Mouse (Mus musculus): ENCODE measurements around the gene 5730522E02Rik. TPM values are rescaled to one million over a fixed set of nuclear protein-coding genes. Genes with fewer than 3 reads are reported as not detected.

5730522E02Rik gene
- polyA plus RNA-seq, 1 experiment from 2014 or later = 7.3 TPM

GRCm38 (mm10) chr11:25838451-25838850 is 372.1 kb downstream of the 5730522E02Rik start:
- H3K36me3 ChIP-seq = no peaks in the 10 kb centered on the region
- DNase-seq (ENCODE audit: low spot score) = no peak
- no peaks in the 10 kb centered on the region for H3K4me1 ChIP-seq (replicated peaks)
- H3K27me3 ChIP-seq (ENCODE audit: insufficient read depth, poor library complexity, severe bottlenecking) = no peaks in the 10 kb centered on the region
- H3K27ac ChIP-seq = no peak overlapping the region
- WGBS = 86% methylated on average over 1 of the region's 1 CpGs
- no peaks in the 10 kb centered on the region for H3K9me3 ChIP-seq
- no peak overlapping the region for H3K4me3 ChIP-seq

DNA sequence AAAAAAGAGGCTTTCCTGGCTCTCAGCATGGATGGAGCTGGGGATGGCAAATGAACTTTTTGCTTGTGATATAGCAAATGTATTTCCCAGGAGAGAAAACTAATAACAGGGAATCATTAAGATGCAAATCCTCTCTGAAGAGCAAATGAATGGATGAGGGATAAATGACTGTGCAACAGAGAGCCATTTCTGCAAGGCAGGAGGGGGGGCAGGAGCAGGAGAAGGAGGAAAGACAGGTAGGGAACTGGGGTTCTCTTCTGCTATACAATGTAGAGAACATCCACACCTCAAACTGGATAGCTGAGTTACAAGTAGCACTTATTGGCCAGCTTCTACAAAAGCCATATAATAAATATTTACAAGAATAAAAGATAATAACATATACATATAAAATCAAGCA is 390.8 kb downstream of the 5730522E02Rik start:
- no peak for DNase-seq (ENCODE audit: low spot score)
- H3K4me3 ChIP-seq = no peak overlapping the region
- no peaks in the 10 kb centered on the region for H3K4me1 ChIP-seq (replicated peaks)
- no peaks in the 10 kb centered on the region for H3K27me3 ChIP-seq (ENCODE audit: insufficient read depth, poor library complexity, severe bottlenecking)
- H3K36me3 ChIP-seq = no peaks in the 10 kb centered on the region
- H3K27ac ChIP-seq = no peak overlapping the region
- H3K9me3 ChIP-seq = peaks cover 14% of the 10 kb centered on the region; the same call in 1 of the 2 replicates

GRCm38 (mm10) chr11:25813446-25813845 is 397.1 kb downstream of the 5730522E02Rik start:
- Histone ChIP-seq H3K4me1 (replicated peaks) (no peaks in the 10 kb centered on the region), H3K36me3 (no peaks in the 10 kb centered on the region), H3K9me3 (no peaks in the 10 kb centered on the region), H3K27me3 (ENCODE audit: insufficient read depth, poor library complexity, severe bottlenecking) (no peaks in the 10 kb centered on the region), H3K4me3 (no peak overlapping the region), H3K27ac (no peak overlapping the region)
- 62% methylated on average over 2 of the region's 2 CpGs for WGBS
- no peak for DNase-seq (ENCODE audit: low spot score)

- no peak overlapping the region for H3K27ac ChIP-seq
- H3K4me3 ChIP-seq = no peak overlapping the region
- H3K27me3 ChIP-seq (ENCODE audit: insufficient read depth, poor library complexity, severe bottlenecking) = no peaks in the 10 kb centered on the region
- 94% methylated on average over 1 of the region's 1 CpGs for WGBS
- H3K9me3 ChIP-seq = no peaks in the 10 kb centered on the region
- no peaks in the 10 kb centered on the region for H3K4me1 ChIP-seq (replicated peaks)
- no peaks in the 10 kb centered on the region for H3K36me3 ChIP-seq
- DNase-seq (ENCODE audit: low spot score) = no peak
These were observed 422.9 kb downstream of the 5730522E02Rik start for GRCm38 (mm10) chr11:25787691-25788090.

DNA sequence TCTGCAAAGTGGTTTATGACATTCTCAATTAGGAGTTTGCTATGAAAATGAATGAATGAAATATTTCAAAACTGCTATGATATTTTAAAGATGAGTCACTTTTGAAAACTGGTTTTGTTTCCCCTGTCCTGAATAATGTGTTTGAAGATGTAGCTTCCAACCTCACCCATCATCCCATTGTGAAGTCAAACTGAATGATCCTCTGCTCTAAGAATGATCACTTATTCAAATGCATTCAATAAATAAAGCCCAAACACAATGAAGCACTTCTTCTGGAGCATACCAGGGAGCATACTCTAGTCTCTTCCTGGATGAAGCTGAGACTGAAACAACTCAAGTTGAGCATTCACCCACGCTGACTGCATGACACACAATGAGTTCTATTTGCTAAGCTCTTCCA is 438.3 kb downstream of the 5730522E02Rik start:
- DNase-seq (ENCODE audit: low spot score) = no peak
- peaks cover 14% of the 10 kb centered on the region for H3K4me1 ChIP-seq (replicated peaks)
- H3K9me3 ChIP-seq = no peaks in the 10 kb centered on the region
- H3K36me3 ChIP-seq = no peaks in the 10 kb centered on the region
- WGBS = 77% methylated on average over 1 of the region's 1 CpGs
- no peak overlapping the region for H3K27ac ChIP-seq
- H3K27me3 ChIP-seq (ENCODE audit: insufficient read depth, poor library complexity, severe bottlenecking) = no peaks in the 10 kb centered on the region
- H3K4me3 ChIP-seq = no peak overlapping the region

DNA sequence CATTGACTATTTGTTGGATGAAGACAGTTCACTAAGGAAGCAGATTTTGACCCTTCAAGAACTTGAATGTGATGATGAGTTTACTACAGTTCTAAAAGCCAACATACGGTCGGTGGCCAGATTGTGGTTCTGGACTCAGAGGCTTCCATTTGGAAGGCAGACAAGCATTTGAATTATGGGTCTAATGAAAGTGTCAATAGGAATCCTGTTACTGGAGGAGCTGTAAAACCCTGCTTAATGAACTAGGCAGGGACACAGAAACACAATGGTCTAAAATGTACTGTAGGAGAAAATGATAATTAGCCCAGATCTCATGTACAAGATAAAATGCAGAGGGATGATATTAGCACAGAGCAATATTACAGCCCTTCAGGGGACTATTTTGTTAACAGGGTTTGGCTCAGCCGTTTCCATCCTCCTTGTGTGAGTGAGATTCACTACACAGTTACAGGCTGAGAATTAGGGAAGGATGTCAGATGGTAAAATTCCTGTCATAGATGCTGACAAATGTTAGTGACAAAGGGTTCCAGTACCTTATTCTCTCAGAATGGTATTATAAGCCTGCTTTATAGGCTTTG is 439.5 kb downstream of the 5730522E02Rik start:
- 86% methylated on average over 3 of the region's 3 CpGs for WGBS
- no peak for DNase-seq (ENCODE audit: low spot score)

DNA sequence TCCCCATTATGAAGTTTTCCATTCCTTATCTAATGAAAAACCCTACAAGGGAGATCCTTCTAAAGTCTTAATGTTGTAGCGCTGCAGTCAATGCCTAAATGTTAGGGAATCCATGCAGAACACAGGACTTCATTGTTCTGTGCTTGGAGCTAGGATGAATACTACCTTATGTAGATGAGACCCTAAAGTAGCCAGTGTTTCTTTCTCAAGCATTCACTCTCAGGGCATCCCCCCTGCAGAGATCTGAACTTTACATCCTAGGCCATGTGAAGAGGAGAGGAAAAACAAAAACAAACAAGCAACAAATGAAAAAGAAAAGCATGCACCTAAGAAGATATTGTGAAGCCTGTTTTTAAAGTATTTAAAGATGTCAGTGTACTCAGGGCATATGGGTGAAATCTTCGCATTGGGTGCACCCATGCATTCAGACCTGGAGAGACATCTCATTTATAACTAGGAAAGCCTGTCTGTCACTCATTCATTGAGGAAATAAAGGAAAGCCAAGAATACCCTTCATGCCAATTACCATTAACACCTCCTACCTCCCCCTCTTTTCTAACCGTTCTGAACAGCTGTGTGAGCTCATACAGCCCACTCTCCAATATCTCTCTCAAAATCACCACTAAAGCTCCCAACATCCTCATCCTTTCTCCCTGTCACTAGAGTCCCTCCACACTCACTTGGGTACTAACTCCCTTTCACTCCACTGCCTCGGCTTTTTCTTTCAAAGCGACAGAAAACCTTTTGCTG is 442.8 kb downstream of the 5730522E02Rik start:
- no peaks in the 10 kb centered on the region for H3K36me3 ChIP-seq
- peaks cover 20% of the 10 kb centered on the region for H3K4me1 ChIP-seq (replicated peaks)
- H3K4me3 ChIP-seq = no peak overlapping the region
- WGBS = 22% methylated on average over 5 of the region's 5 CpGs
- peak; percentile 7 for DNase-seq (ENCODE audit: low spot score)
- H3K27me3 ChIP-seq (ENCODE audit: insufficient read depth, poor library complexity, severe bottlenecking) = no peaks in the 10 kb centered on the region
- H3K9me3 ChIP-seq = no peaks in the 10 kb centered on the region
- no peak overlapping the region for H3K27ac ChIP-seq

More for the DNA sequence above, 439.5 kb downstream of the 5730522E02Rik start:
- H3K27me3 ChIP-seq (ENCODE audit: insufficient read depth, poor library complexity, severe bottlenecking) = no peaks in the 10 kb centered on the region
- H3K4me1 ChIP-seq (replicated peaks) = peaks cover 20% of the 10 kb centered on the region
- H3K27ac ChIP-seq = no peak overlapping the region
- H3K4me3 ChIP-seq = no peak overlapping the region
- no peaks in the 10 kb centered on the region for H3K9me3 ChIP-seq
- no peaks in the 10 kb centered on the region for H3K36me3 ChIP-seq

GRCm38 (mm10) chr11:25753156-25753899 is 457.2 kb downstream of the 5730522E02Rik start:
- H3K27me3 ChIP-seq (ENCODE audit: insufficient read depth, poor library complexity, severe bottlenecking) = no peaks in the 10 kb centered on the region
- H3K36me3 ChIP-seq = no peaks in the 10 kb centered on the region
- no peak overlapping the region for H3K27ac ChIP-seq
- 81% methylated on average over 7 of the region's 7 CpGs for WGBS
- H3K9me3 ChIP-seq = no peaks in the 10 kb centered on the region
- no peaks in the 10 kb centered on the region for H3K4me1 ChIP-seq (replicated peaks)
- no peak overlapping the region for H3K4me3 ChIP-seq
- DNase-seq (ENCODE audit: low spot score) = no peak

- WGBS = 99% methylated on average over 3 of the region's 3 CpGs
- H3K36me3 ChIP-seq = no peaks in the 10 kb centered on the region
- H3K27ac ChIP-seq = no peak overlapping the region
- H3K4me1 ChIP-seq (replicated peaks) = peaks cover 3% of the 10 kb centered on the region
- no peak for DNase-seq (ENCODE audit: low spot score)
- no peaks in the 10 kb centered on the region for H3K27me3 ChIP-seq (ENCODE audit: insufficient read depth, poor library complexity, severe bottlenecking)
- no peaks in the 10 kb centered on the region for H3K9me3 ChIP-seq
- no peak overlapping the region for H3K4me3 ChIP-seq
These were observed 458.1 kb downstream of the 5730522E02Rik start for GRCm38 (mm10) chr11:25752418-25752817.

GRCm38 (mm10) chr11:25747098-25747862 is 463.3 kb downstream of the 5730522E02Rik start:
- DNase-seq (ENCODE audit: low spot score) = peak; percentile 5
- no peaks in the 10 kb centered on the region for H3K27me3 ChIP-seq (ENCODE audit: insufficient read depth, poor library complexity, severe bottlenecking)
- H3K9me3 ChIP-seq = no peaks in the 10 kb centered on the region
- 55% methylated on average over 6 of the region's 6 CpGs for WGBS
- H3K36me3 ChIP-seq = no peaks in the 10 kb centered on the region
- peaks cover 13% of the 10 kb centered on the region for H3K4me1 ChIP-seq (replicated peaks)
- no peak overlapping the region for H3K27ac ChIP-seq
- H3K4me3 ChIP-seq = no peak overlapping the region

- Histone ChIP-seq H3K4me1 (replicated peaks) (peaks cover 13% of the 10 kb centered on the region), H3K27ac (no peak overlapping the region), H3K27me3 (ENCODE audit: insufficient read depth, poor library complexity, severe bottlenecking) (no peaks in the 10 kb centered on the region), H3K36me3 (no peaks in the 10 kb centered on the region), H3K4me3 (no peak overlapping the region), H3K9me3 (no peaks in the 10 kb centered on the region)
- no peak for DNase-seq (ENCODE audit: low spot score)
- 90% methylated on average over 3 of the region's 3 CpGs for WGBS
These were observed 466.9 kb downstream of the 5730522E02Rik start for GRCm38 (mm10) chr11:25743664-25744063.

GRCm38 (mm10) chr11:25737255-25737654 is 473.3 kb downstream of the 5730522E02Rik start:
- Histone ChIP-seq H3K9me3 (no peaks in the 10 kb centered on the region), H3K36me3 (no peaks in the 10 kb centered on the region), H3K4me1 (replicated peaks) (no peaks in the 10 kb centered on the region), H3K4me3 (no peak overlapping the region), H3K27ac (no peak overlapping the region), H3K27me3 (ENCODE audit: insufficient read depth, poor library complexity, severe bottlenecking) (no peaks in the 10 kb centered on the region)
- no peak for DNase-seq (ENCODE audit: low spot score)
- WGBS = 89% methylated on average over 5 of the region's 5 CpGs
